Mouse (Mus musculus): Measurements from ENCODE around the gene Mast2. TPM values are rescaled to one million over a fixed set of nuclear protein-coding genes. Genes with fewer than 3 reads are reported as not detected.

Mast2 gene
- polyA plus RNA-seq, 1 experiment: 63.0 TPM

DNA sequence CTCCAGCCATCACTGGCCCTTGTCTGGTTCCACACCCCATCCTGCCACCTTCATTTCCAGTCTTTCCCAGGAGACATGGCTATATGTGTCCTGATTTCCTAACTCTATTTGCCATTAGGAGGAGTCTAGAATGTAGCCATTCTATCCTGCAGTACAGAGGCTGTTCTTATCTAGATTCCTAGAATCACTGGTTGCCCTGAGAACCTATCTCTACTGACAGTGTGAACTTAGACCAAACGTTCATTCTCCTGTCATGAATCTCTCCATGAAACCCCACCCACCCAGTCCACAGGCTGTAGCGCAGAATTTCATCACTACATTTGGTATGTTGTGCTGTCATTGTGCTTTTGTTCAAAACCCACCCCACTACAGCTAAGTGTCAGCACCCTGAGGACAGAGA lies 17.3 kb upstream of the Mast2 start:
- WGBS: 64% methylated on average over 2 of the region's 2 CpGs
- no peak for DNase-seq
- Histone ChIP-seq H3K4me3 (replicated peaks; ENCODE audit: extremely low read depth, low read depth, low read length) (no peak overlapping the region), H3K4me1 (ENCODE audit: control insufficient read depth, insufficient read depth, low read length) (no peaks in the 10 kb centered on the region)
- no peak for TF ChIP-seq CTCF (IDR thresholded peaks at IDR 0.05; ENCODE audit: insufficient read depth, low read length)
- no peak for TF ChIP-seq POLR2A (IDR thresholded peaks at IDR 0.05; ENCODE audit: borderline replicate concordance, extremely low read depth, low read depth, low read length)

DNA sequence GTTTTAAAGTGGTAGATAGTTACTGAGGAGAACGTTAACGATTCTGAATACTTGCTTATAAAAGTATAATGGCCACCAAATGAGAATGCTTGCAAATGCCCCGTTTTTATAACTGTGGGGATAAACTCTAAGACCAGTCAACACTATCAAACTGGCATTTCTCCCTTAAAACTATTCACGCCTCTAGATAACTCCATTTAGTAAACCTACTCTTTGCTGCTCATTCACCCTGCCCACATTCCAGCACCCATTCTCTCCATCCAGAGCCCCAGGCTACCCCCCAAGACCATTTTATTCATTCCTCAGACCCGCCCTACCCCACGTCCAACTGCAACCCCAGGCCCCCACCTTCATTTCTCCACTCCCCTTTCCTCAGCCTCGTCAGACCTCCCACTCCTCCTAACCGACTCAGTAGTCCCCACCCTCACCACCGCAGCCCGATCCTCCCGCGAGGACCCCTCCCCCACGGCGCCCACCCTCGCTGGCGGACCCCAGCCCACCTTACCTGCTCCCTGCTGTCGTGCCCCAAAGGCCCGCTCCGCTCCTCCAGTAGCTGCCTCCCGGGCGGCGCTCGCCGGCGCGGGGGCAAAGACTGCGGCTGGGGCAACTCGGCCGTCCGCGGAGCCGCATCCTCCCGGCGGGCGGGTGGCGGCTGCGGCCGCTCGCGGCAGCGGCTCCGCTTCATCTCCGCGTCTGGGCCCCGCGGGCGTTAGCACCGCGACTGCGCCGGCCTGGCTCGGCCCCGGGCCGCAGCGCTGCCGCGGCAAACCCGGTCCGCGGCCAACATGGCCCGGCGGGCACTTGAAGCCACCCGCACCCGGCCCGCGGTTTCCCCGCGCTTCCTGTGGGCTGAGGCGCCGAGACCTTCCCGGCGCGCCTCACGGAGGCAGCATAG lies 505 bp downstream of the Mast2 start:
- TF ChIP-seq POLR2A (IDR thresholded peaks at IDR 0.05; ENCODE audit: borderline replicate concordance, extremely low read depth, low read depth, low read length) (no peak), CTCF (IDR thresholded peaks at IDR 0.05; ENCODE audit: insufficient read depth, low read length) (no peak)
- H3K4me3 ChIP-seq (replicated peaks; ENCODE audit: extremely low read depth, low read depth, low read length): peak overlapping the region; percentile 80
- H3K4me1 ChIP-seq (ENCODE audit: control insufficient read depth, insufficient read depth, low read length): peaks cover 3% of the 10 kb centered on the region; the same call in 1 of the 2 replicates
- 2% methylated on average over 74 of the region's 74 CpGs for WGBS
- DNase-seq: peak; percentile 57

DNA sequence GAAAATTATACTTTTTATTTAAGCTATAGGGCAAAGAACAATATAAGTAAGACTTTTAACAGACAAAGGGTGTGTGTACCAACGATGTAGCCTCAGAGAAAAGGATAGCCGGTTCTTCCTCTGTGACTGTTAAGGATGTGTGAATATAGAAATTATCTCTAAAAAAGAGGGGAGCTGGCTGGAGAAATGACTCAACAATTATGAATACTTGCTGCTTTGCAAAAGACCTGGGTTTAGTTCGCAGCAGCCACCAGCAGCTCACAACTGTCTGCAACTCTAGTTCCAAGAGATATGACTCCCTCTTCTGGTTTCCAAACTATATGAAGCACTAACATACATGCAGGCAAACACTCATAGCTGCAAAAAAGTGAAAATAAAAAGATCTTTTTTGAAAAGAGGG lies 2.0 kb downstream of the Mast2 start:
- DNase-seq: no peak
- Histone ChIP-seq H3K4me3 (replicated peaks; ENCODE audit: extremely low read depth, low read depth, low read length) (no peak overlapping the region), H3K4me1 (ENCODE audit: control insufficient read depth, insufficient read depth, low read length) (peaks cover 3% of the 10 kb centered on the region; the same call in 1 of the 2 replicates)
- TF ChIP-seq CTCF (IDR thresholded peaks at IDR 0.05; ENCODE audit: insufficient read depth, low read length): no peak
- TF ChIP-seq POLR2A (IDR thresholded peaks at IDR 0.05; ENCODE audit: borderline replicate concordance, extremely low read depth, low read depth, low read length): no peak
- WGBS: 98% methylated on average over 3 of the region's 3 CpGs

DNA sequence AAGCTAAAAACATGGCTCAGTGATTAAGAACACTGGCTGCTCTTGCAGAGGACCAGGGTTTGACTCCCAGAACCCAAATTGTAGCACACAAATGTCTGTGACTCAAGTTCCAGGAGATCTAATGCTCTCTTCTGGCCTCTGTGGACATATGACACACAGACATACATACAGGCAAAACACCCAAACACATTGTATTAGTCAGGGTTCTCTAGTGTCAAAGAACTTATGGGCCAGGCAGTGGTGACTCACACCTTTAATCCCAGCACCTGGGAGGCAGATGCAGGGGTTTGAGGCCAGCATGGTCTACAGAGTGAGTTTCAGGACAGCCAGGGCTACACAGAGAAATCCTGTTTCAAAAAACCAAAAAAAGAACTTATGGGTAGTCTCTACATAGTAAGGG lies 12.4 kb downstream of the Mast2 start:
- TF ChIP-seq CTCF (IDR thresholded peaks at IDR 0.05; ENCODE audit: insufficient read depth, low read length): no peak
- no peak for DNase-seq
- Histone ChIP-seq H3K4me1 (ENCODE audit: control insufficient read depth, insufficient read depth, low read length) (no peaks in the 10 kb centered on the region), H3K4me3 (replicated peaks; ENCODE audit: extremely low read depth, low read depth, low read length) (no peak overlapping the region)

DNA sequence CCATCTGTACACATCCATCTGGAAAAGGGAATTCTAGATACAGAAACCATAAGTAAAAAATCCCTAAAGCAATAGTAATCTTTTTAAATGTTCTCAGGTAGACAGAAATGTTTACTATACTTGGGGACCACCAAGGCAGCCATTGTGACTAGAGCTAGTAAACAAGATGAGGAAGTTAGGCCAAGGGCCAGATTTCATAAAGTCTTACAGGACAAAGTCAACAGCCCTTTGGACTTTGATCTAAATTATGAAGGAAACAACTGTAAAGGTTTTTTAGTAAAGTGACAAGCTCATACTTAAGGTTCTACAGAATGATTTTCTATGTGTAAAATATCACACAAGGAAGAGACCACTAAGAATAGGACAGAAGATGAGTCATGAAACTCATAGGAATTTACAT lies 14.0 kb downstream of the Mast2 start:
- TF ChIP-seq POLR2A (IDR thresholded peaks at IDR 0.05; ENCODE audit: borderline replicate concordance, extremely low read depth, low read depth, low read length) (no peak), CTCF (IDR thresholded peaks at IDR 0.05; ENCODE audit: insufficient read depth, low read length) (no peak)
- Histone ChIP-seq H3K4me3 (replicated peaks; ENCODE audit: extremely low read depth, low read depth, low read length) (no peak overlapping the region), H3K4me1 (ENCODE audit: control insufficient read depth, insufficient read depth, low read length) (no peaks in the 10 kb centered on the region)
- DNase-seq: no peak

DNA sequence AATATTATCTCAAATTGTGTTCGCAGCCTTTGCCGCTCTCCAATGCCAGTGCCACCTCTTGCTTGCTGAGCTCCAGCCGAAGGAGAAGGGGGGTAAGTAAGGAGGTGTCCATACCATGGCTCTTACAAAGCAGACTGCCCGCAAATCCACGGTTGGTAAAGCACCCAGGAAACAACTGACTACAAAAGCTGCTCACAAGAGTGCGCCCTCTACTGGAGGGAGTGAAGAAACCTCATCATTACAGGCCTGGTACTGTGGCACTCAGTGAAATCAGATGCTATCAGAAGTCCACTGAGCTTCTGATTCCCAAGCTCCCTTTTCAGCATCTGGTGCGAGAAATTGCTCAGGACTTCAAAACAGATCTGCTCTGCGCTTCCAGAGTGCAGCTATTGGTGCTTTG lies 15.3 kb downstream of the Mast2 start:
- 47% methylated on average over 8 of the region's 8 CpGs for WGBS
- no peaks in the 10 kb centered on the region for H3K4me1 ChIP-seq (ENCODE audit: control insufficient read depth, insufficient read depth, low read length)
- peak; percentile 42 for DNase-seq
- TF ChIP-seq POLR2A (IDR thresholded peaks at IDR 0.05; ENCODE audit: borderline replicate concordance, extremely low read depth, low read depth, low read length): no peak
- TF ChIP-seq CTCF (IDR thresholded peaks at IDR 0.05; ENCODE audit: insufficient read depth, low read length): peak; percentile 53
- H3K4me3 ChIP-seq (replicated peaks; ENCODE audit: extremely low read depth, low read depth, low read length): no peak overlapping the region

DNA sequence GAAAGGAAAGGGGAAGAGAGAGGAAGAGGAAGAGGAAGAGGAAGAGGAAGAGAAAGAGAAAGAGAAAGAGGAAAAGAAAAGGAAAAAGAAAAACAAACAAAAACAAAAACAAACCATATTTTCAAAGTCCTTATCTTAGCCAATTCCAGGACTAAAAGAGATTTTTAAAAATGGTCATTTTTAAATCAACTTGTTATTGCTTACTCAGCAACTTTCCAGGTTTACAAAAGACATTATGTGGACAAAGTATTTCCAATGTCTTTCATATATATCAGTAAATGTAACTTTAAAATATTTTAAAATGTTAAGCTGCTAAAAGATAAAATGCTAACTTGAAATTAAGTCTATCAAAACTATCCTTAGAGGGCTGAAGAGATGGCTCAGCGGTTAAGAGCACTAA lies 24.6 kb downstream of the Mast2 start:
- WGBS: 96% methylated on average over 1 of the region's 1 CpGs
- Histone ChIP-seq H3K4me1 (ENCODE audit: control insufficient read depth, insufficient read depth, low read length) (no peaks in the 10 kb centered on the region), H3K4me3 (replicated peaks; ENCODE audit: extremely low read depth, low read depth, low read length) (no peak overlapping the region)
- TF ChIP-seq CTCF (IDR thresholded peaks at IDR 0.05; ENCODE audit: insufficient read depth, low read length) (no peak), POLR2A (IDR thresholded peaks at IDR 0.05; ENCODE audit: borderline replicate concordance, extremely low read depth, low read depth, low read length) (no peak)
- no peak for DNase-seq

DNA sequence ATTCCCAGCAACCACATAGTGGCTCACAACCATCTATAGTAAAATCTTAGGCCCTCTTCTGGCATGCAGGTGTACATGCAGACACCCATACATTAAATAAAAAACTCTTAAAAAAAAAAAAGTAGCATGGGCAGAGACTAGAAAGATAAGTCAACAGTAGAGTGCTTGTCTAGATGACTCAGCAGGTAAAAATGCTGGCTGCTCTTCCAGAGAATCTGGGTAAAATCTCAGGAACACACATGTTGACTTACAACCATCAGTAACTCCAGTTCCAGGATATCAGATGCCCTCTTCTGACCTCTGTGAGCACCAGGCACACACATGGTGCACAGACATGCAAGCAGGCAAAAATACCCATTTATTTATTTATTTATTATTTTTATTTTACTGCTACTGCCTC lies 25.4 kb downstream of the Mast2 start:
- TF ChIP-seq POLR2A (IDR thresholded peaks at IDR 0.05; ENCODE audit: borderline replicate concordance, extremely low read depth, low read depth, low read length) (no peak), CTCF (IDR thresholded peaks at IDR 0.05; ENCODE audit: insufficient read depth, low read length) (no peak)
- Histone ChIP-seq H3K4me3 (replicated peaks; ENCODE audit: extremely low read depth, low read depth, low read length) (no peak overlapping the region), H3K4me1 (ENCODE audit: control insufficient read depth, insufficient read depth, low read length) (no peaks in the 10 kb centered on the region)
- DNase-seq: no peak

DNA sequence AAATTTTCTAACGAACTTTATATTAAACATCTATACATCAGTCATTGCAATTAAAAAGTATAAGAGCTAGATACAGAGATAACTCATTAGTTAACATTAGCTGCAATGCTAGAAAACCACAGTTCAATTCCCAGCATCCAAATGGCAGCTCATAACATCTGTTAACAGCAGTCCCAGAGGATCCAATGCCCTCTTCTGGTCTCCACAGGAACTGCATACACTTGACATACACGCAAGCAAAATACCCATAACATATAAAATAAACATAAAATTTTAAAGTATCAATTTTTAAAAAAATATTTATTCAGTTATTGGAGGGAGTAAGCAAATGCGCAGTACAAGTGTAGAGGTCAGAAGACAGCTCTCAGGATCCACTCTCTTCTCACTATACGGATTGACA lies 28.4 kb downstream of the Mast2 start:
- DNase-seq: no peak
- Histone ChIP-seq H3K4me3 (replicated peaks; ENCODE audit: extremely low read depth, low read depth, low read length) (no peak overlapping the region), H3K4me1 (ENCODE audit: control insufficient read depth, insufficient read depth, low read length) (no peaks in the 10 kb centered on the region)
- TF ChIP-seq POLR2A (IDR thresholded peaks at IDR 0.05; ENCODE audit: borderline replicate concordance, extremely low read depth, low read depth, low read length) (no peak), CTCF (IDR thresholded peaks at IDR 0.05; ENCODE audit: insufficient read depth, low read length) (no peak)
- 90% methylated on average over 4 of the region's 4 CpGs for WGBS

DNA sequence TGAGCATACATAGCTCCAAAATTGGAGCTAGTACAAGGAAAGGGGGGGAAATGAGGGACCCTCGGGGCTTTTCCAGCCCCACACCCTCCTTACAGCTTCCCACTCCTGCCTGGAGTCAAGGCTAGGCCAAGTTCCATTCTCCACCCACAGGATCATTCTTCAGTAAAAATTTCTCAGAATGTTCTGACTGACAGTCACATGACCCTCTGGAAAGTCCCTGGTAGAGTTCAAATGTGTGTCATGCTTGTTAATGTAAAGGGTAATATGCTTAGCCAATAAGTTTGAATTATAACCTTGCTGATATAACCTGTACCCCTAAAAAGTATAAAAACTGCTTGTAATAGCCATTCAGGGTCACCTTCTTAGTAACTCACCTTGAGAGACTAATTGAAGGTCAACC lies 41.8 kb downstream of the Mast2 start:
- WGBS: 52% methylated on average over 1 of the region's 1 CpGs
- DNase-seq: no peak
- Histone ChIP-seq H3K4me1 (ENCODE audit: control insufficient read depth, insufficient read depth, low read length) (no peaks in the 10 kb centered on the region), H3K4me3 (replicated peaks; ENCODE audit: extremely low read depth, low read depth, low read length) (no peak overlapping the region)
- TF ChIP-seq CTCF (IDR thresholded peaks at IDR 0.05; ENCODE audit: insufficient read depth, low read length) (no peak), POLR2A (IDR thresholded peaks at IDR 0.05; ENCODE audit: borderline replicate concordance, extremely low read depth, low read depth, low read length) (no peak)

All from lung, adult 2 months (tissue).